Mouse (Mus musculus): ENCODE data around the gene Tgfbr3. TPM values are rescaled to one million over a fixed set of nuclear protein-coding genes. Genes with fewer than 3 reads are reported as not detected.
"Not testable (repeated sequence)": the region's sequence is repeated elsewhere in the genome, so short reads cannot be mapped to it uniquely, and the experiment has no call there.

The Tgfbr3 gene
- total RNA-seq, 2 experiments from 2014 or later = 42.6 to 52.0 TPM

GRCm38 (mm10) chr5:107247786-107248185 lies 41.6 kb downstream of the Tgfbr3 start:
- DNase-seq = no peak
- intact Hi-C loops (cut with DNase I) = no loop called here

GRCm38 (mm10) chr5:107243445-107243844 lies 46.0 kb downstream of the Tgfbr3 start:
- intact Hi-C loops (cut with DNase I) = no loop called here
- DNase-seq = no peak

DNA sequence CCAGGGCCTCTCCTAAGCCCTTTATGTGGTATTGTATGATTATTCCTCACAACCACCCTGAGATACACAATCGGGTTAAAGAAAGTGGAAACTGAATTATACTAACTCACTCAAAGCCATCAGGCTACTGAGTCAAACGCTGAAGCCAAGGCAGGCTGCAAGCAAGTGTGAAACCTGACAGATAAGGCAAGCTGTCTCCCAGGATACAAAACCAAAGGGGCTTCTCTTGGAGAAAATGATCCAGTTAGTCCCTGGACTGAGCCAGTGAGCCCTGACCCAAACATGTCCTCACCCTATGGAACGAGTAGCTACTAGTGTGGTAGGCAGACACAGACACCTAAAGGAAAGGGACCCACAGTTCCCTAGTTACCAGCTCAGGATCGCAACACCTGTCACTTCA lies 46.4 kb downstream of the Tgfbr3 start:
- intact Hi-C loops (cut with DNase I) = no loop called here
- DNase-seq = no peak

DNA sequence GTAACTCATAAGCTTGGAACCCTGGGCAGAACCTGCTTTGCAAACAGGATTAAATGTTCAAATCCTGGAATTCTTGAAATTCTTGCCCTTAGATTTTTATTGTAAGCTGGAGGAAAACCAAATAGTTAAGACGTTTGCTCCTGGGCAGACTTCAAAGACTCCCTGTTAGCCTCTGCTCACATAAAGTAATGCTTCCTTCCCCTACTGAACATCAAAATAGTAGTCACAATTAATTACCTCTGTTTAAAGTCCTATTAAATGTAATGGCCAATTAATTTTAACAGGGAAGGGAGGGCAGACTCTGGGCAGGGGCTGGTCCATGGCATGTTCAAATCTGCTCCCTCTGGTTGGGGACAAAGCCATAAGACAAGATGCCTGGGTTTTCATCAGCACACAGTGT lies 49.2 kb downstream of the Tgfbr3 start:
- DNase-seq = no peak
- intact Hi-C loops (cut with DNase I) = no loop called here

GRCm38 (mm10) chr5:107237971-107238426 lies 51.4 kb downstream of the Tgfbr3 start:
- DNase-seq = peak; percentile 72 to 73

DNA sequence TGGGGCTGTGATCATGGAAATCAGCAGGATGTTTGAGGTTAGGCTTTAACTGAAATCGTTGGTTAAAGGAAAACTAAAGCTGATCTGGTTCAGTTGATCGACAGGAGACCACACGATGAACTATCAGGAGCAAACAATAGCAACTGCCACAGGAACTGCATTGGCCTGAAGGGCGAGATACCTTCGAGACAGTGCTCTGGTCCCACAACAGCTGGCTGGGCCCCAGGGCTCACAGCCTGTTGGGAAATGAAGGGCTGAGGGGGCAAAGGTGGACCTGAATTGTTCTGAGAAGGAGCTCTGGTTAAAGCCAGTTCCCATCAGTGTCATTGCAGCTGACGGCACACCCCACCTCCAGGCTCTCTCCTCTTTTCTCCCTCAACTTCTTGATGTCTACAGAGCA lies 52.5 kb downstream of the Tgfbr3 start:
- DNase-seq = no peak
- intact Hi-C loops (cut with DNase I) = no loop called here

More at GRCm38 (mm10) chr5:107237971-107238426, 51.4 kb downstream of the Tgfbr3 start:
- intact Hi-C loops (cut with DNase I) = no loop called here

DNA sequence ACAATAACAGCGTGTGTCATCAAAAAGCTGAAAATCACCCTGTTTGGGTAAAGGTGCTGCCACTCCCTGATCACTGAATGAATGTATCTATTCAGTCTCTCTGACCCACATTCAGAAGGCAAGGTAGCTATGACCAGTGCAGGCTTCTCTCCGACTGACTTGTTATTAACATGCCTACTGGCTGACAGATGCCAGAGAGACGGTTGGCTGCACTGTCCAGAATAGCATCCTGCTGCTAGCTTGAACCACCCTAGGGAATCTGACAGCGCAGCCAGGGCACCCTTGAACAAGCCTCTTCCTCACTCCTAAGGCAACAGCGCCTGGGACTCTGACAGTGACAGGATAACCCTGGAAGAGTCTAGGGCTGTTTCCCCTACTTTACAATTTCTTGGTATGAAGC lies 53.4 kb downstream of the Tgfbr3 start:
- intact Hi-C loops (cut with DNase I) = no loop called here
- DNase-seq = no peak

DNA sequence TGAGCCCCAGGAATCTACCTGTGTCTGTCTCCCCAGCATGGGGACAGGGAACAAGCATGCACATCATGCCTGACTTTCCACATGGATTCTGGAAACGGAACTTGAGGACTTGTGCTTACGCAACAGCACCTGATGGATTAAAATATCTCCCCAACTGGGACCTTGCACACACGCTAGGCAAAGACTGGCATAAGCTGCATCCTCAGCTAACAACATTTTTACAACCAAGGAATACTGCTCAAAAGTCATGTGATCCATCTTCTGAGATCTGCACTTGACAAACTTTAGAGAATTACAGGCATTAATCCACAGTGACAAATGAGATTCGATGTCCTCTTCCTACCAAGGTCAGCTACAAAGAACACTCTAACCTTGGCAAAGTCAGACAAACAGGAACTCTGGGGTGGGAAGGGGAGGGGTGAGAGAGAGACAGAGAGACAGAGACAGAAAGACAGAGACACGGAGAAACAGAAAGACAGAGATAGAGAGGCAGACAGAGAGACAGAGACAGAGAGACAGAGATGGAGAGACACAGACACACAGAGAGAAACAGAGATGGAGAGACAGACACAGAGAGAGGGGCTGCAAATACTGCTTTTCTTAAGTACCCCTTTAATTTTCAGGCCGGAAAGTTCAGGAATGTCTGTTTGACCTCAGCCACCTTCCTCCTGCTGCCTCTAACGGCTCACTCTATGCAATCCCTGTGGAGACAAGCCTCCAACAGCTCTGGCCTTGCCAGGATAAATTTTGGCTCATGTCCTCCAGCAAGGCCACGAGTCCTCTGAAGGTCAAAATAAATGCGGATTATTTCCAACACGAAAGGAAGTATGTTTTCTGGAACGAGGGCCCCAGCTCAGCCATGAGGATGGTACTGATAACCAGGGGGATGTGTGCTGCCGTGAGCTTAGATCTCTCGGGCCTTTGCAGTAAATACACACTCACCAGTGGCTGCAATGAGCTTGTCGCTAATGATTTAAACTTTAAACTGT lies 55.8 kb downstream of the Tgfbr3 start:
- intact Hi-C loops (cut with DNase I) = loop anchor here (5.0 kb wide), 2 partner anchors 66 to 236 kb away; no protein-coding TSS in a partner anchor
- peak; percentile 73 to 77 for DNase-seq

GRCm38 (mm10) chr5:107230189-107230588 lies 59.2 kb downstream of the Tgfbr3 start:
- intact Hi-C loops (cut with DNase I) = loop anchor here (5.0 kb wide), 2 partner anchors 63 to 233 kb away; no protein-coding TSS in a partner anchor
- DNase-seq = no peak

- no peak for DNase-seq
- intact Hi-C loops (cut with DNase I) = no loop called here
Observed at GRCm38 (mm10) chr5:107229037-107229436, 60.4 kb downstream of the Tgfbr3 start.

GRCm38 (mm10) chr5:107227580-107227979 lies 61.8 kb downstream of the Tgfbr3 start:
- no peak for DNase-seq
- intact Hi-C loops (cut with DNase I) = no loop called here

GRCm38 (mm10) chr5:107224820-107225417 lies 64.5 kb downstream of the Tgfbr3 start:
- intact Hi-C loops (cut with DNase I) = no loop called here
- no peak for DNase-seq

DNA sequence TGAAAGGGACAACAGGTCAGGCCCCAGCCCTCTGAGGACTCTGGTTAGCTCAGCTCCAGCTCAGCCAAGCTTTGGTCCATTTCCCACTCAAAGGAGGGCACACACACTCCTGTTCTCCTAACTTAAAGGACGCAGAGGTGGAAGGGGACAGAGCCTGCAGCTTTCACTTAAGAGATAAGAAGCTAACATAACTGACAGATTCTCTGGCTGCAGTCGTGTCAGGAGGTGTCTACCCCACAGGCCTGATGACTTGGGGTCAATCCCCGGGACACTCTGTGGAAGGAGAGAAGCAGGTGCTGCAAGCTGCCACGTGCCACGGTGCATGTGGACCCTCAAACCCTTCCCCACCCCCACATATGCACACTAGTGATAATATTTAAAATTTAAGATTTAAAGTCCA lies 65.3 kb downstream of the Tgfbr3 start:
- intact Hi-C loops (cut with DNase I) = no loop called here
- DNase-seq = no peak

- DNase-seq; intact Hi-C loops (cut with DNase I): not testable (repeated sequence)
Observed at GRCm38 (mm10) chr5:107223483-107223882, 65.9 kb downstream of the Tgfbr3 start.

DNA sequence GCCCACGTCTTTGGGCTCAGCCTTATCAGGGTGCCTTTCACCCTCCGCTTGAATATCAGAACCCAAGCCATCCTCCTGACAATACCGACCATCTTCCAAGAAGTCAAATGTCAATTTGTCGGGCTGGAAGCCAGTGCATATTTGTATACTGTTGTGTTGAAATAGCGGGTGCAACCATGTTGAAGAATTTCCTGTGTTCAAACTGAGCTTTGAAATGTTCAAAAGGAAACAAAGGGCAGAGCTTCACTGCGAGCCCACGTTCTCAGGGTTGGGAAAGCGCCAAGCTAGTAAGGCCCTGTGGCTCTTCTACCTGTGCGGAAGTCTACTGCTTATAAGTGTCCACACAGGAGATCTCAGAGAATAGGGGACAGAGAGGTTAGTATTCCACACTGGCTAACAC lies 66.4 kb downstream of the Tgfbr3 start:
- intact Hi-C loops (cut with DNase I) = no loop called here
- no peak for DNase-seq

DNA sequence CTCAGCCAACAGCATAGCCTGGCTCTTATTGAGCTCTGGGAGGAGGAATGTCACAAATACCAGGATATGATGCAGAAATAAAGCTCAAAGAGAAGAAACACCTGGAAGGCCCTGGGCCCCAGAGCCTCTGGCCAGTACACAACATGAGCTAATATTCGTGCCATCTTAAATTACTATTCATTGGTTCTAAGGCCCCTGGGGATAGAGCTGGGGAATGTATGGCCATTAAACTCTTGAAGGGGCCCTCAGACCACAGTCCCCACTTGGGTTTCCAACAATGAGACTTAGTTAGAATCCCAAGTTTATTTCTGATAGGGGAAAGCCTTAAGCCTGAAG lies 66.8 kb downstream of the Tgfbr3 start:
- intact Hi-C loops (cut with DNase I) = no loop called here

GRCm38 (mm10) chr5:107221892-107222669 lies 67.3 kb downstream of the Tgfbr3 start:
- peak; percentile 57 to 58 for DNase-seq
- intact Hi-C loops (cut with DNase I) = no loop called here

More for the DNA sequence above, 66.8 kb downstream of the Tgfbr3 start:
- DNase-seq = no peak

- intact Hi-C loops (cut with DNase I) = no loop called here
- DNase-seq = no peak
Observed at GRCm38 (mm10) chr5:107220936-107221335, 68.5 kb downstream of the Tgfbr3 start.

- DNase-seq = no peak
- intact Hi-C loops (cut with DNase I) = no loop called here
Observed at GRCm38 (mm10) chr5:107219883-107220282, 69.5 kb downstream of the Tgfbr3 start.

- no peak for DNase-seq
Observed at GRCm38 (mm10) chr5:107219318-107219717, 70.1 kb downstream of the Tgfbr3 start.

DNA sequence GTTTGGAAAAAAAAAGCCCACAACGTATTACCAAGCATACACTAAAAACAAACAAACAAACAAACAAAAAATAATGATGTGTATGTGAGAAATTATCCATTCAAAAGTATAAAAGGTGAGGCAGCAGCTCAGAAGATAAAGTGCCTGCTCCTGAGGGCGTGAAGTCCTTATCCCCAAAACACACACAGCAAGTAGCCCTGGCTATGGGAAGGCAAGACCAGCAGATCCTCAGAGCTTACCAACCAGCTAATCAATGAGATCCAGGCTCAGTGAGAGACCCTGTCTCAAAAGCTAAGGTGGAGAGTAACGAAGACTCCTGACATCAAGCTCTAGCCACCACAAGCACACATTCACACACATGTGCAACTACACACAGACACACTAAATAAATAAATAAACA lies 70.8 kb downstream of the Tgfbr3 start:
- intact Hi-C loops (cut with DNase I) = no loop called here
- DNase-seq = no peak

More at GRCm38 (mm10) chr5:107219318-107219717, 70.1 kb downstream of the Tgfbr3 start:
- intact Hi-C loops (cut with DNase I) = no loop called here
